Mouse (Mus musculus) midbrain, embryonic 10.5 days (tissue): ENCODE measurements around the gene Nap1l4. TPM values are rescaled to one million over a fixed set of nuclear protein-coding genes. Genes with fewer than 3 reads are reported as not detected.
"Not testable (repeated sequence)": the region's sequence is repeated elsewhere in the genome, so short reads cannot be mapped to it uniquely, and the experiment has no call there.

ENCODE experiments used
- DNase-seq: peaks from one replicate; pipeline ENCODE4 v3.0.0-alpha.2; 2017; ENCODE audit warnings: low spot score
- H3K27ac ChIP-seq: fragments of 300-500 bp; sonication (generic); replicated peaks from 2 replicates; pipeline ENCODE4 v1.5.1; 2016; ENCODE audit warnings: mild to moderate bottlenecking
- H3K27me3 ChIP-seq: fragments of 300-500 bp; sonication (generic); 2 replicates; pipeline ENCODE4 v1.6.1; 2016; ENCODE audit warnings: low read depth, mild to moderate bottlenecking; ENCODE audit not compliant: poor library complexity, severe bottlenecking
- H3K36me3 ChIP-seq: fragments of 300-500 bp; sonication (generic); 2 replicates; pipeline ENCODE4 v1.6.1; 2016; ENCODE audit warnings: mild to moderate bottlenecking, moderate library complexity
- H3K4me1 ChIP-seq: fragments of 300-500 bp; sonication (generic); 2 replicates; pipeline ENCODE4 v1.6.1; 2016
- H3K4me3 ChIP-seq: fragments of 300-500 bp; sonication (generic); 2 replicates; pipeline ENCODE4 v1.5.1; 2016; ENCODE audit warnings: mild to moderate bottlenecking, moderate library complexity
- H3K9me3 ChIP-seq: fragments of 300-500 bp; sonication (generic); replicated peaks from 2 replicates; pipeline ENCODE4 v1.6.1; 2016; ENCODE audit warnings: mild to moderate bottlenecking
- WGBS: fragments of 180-500 bp; shearing (Covaris S2); methylation state at CpG from one replicate; pipeline ENCODE4 v1.1.7; 2016; 5-methylcytosine and 5-hydroxymethylcytosine counted together
- polyA plus RNA-seq: library from polyadenylated mRNA; unstranded; fragments of >200 nt; fragmentation: Nextera tagmentation; extraction: Ambion mirVana; gene quantifications from 2 replicates; pipeline ENCODE4 v1.2.1, GENCODE M21; 2016

Gene Nap1l4
- polyA plus RNA-seq, 1 experiment from 2014 or later = 382 TPM

GRCm38 (mm10) chr7:143549588-143550220, 798 bp upstream of the Nap1l4 start:
- 36% methylated on average over 2 of the region's 2 CpGs for WGBS

GRCm38 (mm10) chr7:143548231-143548961, 510 bp downstream of the Nap1l4 start:
- Histone ChIP-seq H3K4me1 (peaks cover 43% of the 10 kb centered on the region), H3K27ac (peak overlapping the region; percentile 98), H3K4me3 (peak overlapping the region; percentile 92), H3K27me3 (no peaks in the 10 kb centered on the region), H3K9me3 (no peaks in the 10 kb centered on the region), H3K36me3 (peaks cover 31% of the 10 kb centered on the region)
- under 1% methylated on average over 62 of the region's 63 CpGs for WGBS
- DNase-seq = no peak

More at GRCm38 (mm10) chr7:143549588-143550220, 798 bp upstream of the Nap1l4 start:
- H3K4me1 ChIP-seq = peaks cover 40% of the 10 kb centered on the region
- H3K4me3 ChIP-seq = peak overlapping the region; percentile 92
- no peaks in the 10 kb centered on the region for H3K27me3 ChIP-seq
- peak overlapping the region; percentile 98 for H3K27ac ChIP-seq
- no peak for DNase-seq
- H3K9me3 ChIP-seq = no peaks in the 10 kb centered on the region
- H3K36me3 ChIP-seq = peaks cover 37% of the 10 kb centered on the region

DNA sequence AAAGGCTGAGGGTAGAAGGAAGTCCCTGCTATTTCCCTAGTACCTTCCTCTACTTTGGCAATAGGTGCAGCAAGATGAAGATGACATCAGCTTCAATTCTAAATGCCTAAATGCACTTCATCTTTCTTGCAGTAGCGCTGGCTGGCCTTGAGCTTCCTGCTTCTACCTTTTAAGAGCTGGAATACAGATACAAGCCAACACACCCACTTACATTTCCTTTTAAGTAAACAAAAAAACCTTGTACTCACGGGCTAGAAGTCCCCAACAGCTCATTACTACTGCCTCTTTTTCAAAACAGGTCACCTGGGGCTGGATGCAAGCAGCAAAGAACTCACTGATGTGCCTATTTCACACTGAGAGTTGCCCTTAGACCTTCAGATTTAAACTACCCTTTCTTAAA, 2.4 kb downstream of the Nap1l4 start:
- H3K4me1 ChIP-seq = peaks cover 46% of the 10 kb centered on the region
- H3K27ac ChIP-seq = no peak overlapping the region
- DNase-seq = no peak
- WGBS = 87% methylated on average over 2 of the region's 2 CpGs
- peak overlapping the region; percentile 92; the same call in 1 of the 2 replicates for H3K4me3 ChIP-seq
- no peaks in the 10 kb centered on the region for H3K9me3 ChIP-seq
- H3K27me3 ChIP-seq = no peaks in the 10 kb centered on the region
- H3K36me3 ChIP-seq = peaks cover 23% of the 10 kb centered on the region

GRCm38 (mm10) chr7:143544368-143544767, 4.5 kb downstream of the Nap1l4 start:
- Histone ChIP-seq H3K27me3 (no peaks in the 10 kb centered on the region), H3K9me3 (no peaks in the 10 kb centered on the region), H3K4me1 (peaks cover 36% of the 10 kb centered on the region), H3K4me3 (no peak overlapping the region), H3K27ac (no peak overlapping the region), H3K36me3 (peaks cover 41% of the 10 kb centered on the region)
- peak; percentile 38 for DNase-seq
- WGBS = 95% methylated on average over 2 of the region's 2 CpGs

DNA sequence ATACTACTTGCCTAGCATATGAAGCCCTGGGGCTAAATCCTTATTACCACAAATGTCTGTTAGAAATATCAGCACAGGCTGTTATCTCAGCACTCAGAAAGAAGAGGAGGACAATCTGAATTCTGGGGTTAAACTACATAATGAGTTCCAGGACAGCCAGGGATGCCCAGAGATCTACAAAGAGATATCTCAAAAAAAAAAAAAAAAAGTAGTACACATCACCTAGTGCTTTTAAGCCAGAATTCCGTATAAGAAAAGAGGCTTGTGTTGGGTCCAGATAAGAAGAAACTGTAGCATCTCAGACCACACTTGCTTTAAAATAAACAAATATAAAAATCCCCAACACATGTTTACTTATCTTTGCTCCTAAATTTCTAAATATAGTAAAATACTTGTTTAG, 10.2 kb downstream of the Nap1l4 start:
- Histone ChIP-seq H3K27me3 (no peaks in the 10 kb centered on the region), H3K36me3 (peaks cover 75% of the 10 kb centered on the region), H3K27ac (no peak overlapping the region), H3K4me3 (no peak overlapping the region), H3K4me1 (peaks cover 3% of the 10 kb centered on the region; the same call in 1 of the 2 replicates), H3K9me3 (no peaks in the 10 kb centered on the region)
- no peak for DNase-seq
- 94% methylated on average over 1 of the region's 1 CpGs for WGBS

DNA sequence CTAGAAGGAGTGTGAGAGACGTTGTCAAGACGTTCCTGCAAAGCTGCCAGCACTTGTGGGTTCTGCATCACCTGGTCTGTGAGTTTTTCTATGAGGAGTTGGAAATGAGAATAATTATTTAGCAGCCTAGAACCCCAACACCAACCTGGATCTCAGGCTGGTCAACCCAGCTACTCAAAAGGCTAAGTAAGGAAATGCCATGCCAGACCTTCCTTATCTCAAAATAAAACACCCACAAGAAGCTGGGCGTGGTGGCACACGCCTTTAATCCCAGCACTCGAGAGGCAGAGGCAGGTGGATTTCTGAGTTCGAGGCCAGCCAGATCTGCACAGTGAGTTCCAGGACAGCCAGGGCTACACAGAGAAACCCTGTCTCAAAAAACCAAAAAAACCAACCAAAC, 10.7 kb downstream of the Nap1l4 start:
- H3K36me3 ChIP-seq = peaks cover 79% of the 10 kb centered on the region
- DNase-seq, H3K9me3 ChIP-seq, H3K4me3 ChIP-seq, H3K27ac ChIP-seq, H3K27me3 ChIP-seq, H3K4me1 ChIP-seq: not testable (repeated sequence)
- WGBS = 95% methylated on average over 6 of the region's 6 CpGs

GRCm38 (mm10) chr7:143536251-143536650, 12.7 kb downstream of the Nap1l4 start:
- Histone ChIP-seq H3K36me3 (peaks cover 99% of the 10 kb centered on the region), H3K4me1 (no peaks in the 10 kb centered on the region), H3K4me3 (no peak overlapping the region), H3K9me3 (no peaks in the 10 kb centered on the region), H3K27me3 (no peaks in the 10 kb centered on the region), H3K27ac (no peak overlapping the region)
- WGBS = 91% methylated on average over 3 of the region's 3 CpGs
- DNase-seq = no peak

DNA sequence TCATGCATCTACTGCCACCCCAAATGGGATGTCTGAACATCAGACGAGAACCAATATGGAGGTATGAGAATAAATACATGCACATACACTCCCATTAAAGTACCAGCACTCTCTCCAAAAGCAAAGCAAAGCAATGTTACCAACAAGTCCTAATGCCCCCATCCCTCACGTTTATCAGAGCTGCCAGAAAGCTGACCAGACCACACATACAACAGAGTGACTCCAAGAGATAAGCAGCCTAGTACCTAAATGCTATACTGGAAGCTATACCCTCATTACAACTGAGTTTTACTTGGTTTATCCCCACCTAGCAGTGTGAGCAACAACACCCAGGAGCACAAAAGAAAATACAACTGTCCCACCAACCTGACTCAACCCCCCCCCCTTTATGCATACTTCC, 15.6 kb downstream of the Nap1l4 start:
- Histone ChIP-seq H3K9me3 (no peaks in the 10 kb centered on the region), H3K36me3 (peaks cover 100% of the 10 kb centered on the region), H3K27me3 (no peaks in the 10 kb centered on the region), H3K27ac (no peak overlapping the region), H3K4me3 (no peak overlapping the region), H3K4me1 (no peaks in the 10 kb centered on the region)
- no peak for DNase-seq
- 86% methylated on average over 2 of the region's 2 CpGs for WGBS

DNA sequence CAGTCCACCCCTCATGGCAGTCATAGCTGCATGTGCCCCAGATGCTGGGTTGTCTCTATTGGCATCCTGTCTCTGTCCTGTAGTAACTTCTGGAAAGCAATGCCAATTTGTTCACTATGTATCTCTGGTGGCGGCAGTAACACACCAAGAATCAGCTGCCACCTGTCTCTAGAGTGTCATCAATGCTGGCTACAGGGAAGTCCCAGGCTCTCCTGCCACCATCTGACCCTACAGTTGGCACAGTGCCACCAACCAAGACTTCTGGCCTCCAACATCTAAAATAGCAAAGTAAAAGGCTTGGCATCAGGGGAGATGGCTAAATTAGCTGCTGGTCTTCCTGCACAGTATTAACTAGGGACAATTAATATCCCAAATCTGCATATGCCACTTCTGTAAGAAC, 16.5 kb downstream of the Nap1l4 start:
- DNase-seq = no peak
- Histone ChIP-seq H3K27me3 (no peaks in the 10 kb centered on the region), H3K4me3 (no peak overlapping the region), H3K27ac (no peak overlapping the region), H3K9me3 (no peaks in the 10 kb centered on the region), H3K36me3 (peaks cover 100% of the 10 kb centered on the region), H3K4me1 (no peaks in the 10 kb centered on the region)
- WGBS = 97% methylated on average over 1 of the region's 1 CpGs

DNA sequence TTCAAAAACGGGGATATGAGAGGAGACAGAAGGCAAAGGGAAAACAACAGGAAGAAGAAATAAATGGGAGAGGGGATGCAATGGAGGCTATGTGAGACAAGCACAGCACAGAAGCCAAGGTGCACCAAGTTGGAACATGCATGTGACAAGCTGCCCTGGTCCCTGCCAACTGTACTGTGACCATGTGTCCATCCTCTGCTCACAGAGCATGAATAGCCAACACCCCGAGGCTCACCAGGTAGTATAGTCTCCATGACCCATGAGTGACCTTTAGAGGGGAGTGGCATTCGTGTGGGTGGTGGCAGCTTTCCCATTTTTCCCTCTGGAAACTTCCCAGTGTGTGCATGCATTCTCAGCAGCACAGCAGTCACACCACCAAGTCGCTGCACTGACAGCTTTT, 29.6 kb downstream of the Nap1l4 start:
- no peak for DNase-seq
- Histone ChIP-seq H3K27me3 (no peaks in the 10 kb centered on the region), H3K27ac (no peak overlapping the region), H3K4me1 (no peaks in the 10 kb centered on the region), H3K4me3 (no peak overlapping the region), H3K36me3 (peaks cover 100% of the 10 kb centered on the region), H3K9me3 (no peaks in the 10 kb centered on the region)
- 91% methylated on average over 4 of the region's 4 CpGs for WGBS

DNA sequence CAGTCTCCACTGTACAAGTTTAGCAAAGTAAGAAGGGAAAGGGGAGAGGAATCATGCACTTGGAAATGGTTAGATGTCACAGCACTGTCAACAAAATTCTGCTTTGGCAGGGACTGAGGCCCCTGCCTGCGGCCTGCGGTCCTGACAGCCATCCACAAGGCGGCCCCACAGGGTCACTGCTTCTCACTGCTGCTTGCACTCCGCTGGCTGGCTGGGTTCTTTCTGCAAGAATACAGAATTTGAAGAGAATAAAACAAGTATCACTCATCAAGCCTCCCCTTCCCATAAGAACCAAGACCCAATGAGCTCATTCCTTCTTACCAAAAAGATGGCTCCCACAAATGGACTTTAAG, 34.5 kb downstream of the Nap1l4 start:
- H3K27me3 ChIP-seq = no peaks in the 10 kb centered on the region
- no peaks in the 10 kb centered on the region for H3K4me1 ChIP-seq
- H3K9me3 ChIP-seq = no peaks in the 10 kb centered on the region
- no peak for DNase-seq
- 96% methylated on average over 4 of the region's 4 CpGs for WGBS
- H3K27ac ChIP-seq = no peak overlapping the region
- H3K36me3 ChIP-seq = peaks cover 75% of the 10 kb centered on the region
- no peak overlapping the region for H3K4me3 ChIP-seq

- H3K9me3 ChIP-seq = no peaks in the 10 kb centered on the region
- WGBS = 93% methylated on average over 10 of the region's 10 CpGs
These were observed 35.0 kb downstream of the Nap1l4 start for GRCm38 (mm10) chr7:143513763-143514415.

GRCm38 (mm10) chr7:143511335-143511712, 37.6 kb downstream of the Nap1l4 start:
- H3K9me3 ChIP-seq = no peaks in the 10 kb centered on the region
- no peaks in the 10 kb centered on the region for H3K27me3 ChIP-seq
- DNase-seq = no peak
- no peak overlapping the region for H3K4me3 ChIP-seq
- H3K27ac ChIP-seq = no peak overlapping the region; the same call in 1 of the 2 replicates
- peaks cover 45% of the 10 kb centered on the region for H3K36me3 ChIP-seq
- H3K4me1 ChIP-seq = no peaks in the 10 kb centered on the region

More at GRCm38 (mm10) chr7:143513763-143514415, 35.0 kb downstream of the Nap1l4 start:
- H3K36me3 ChIP-seq = peaks cover 70% of the 10 kb centered on the region
- H3K4me3 ChIP-seq = no peak overlapping the region
- DNase-seq = no peak
- H3K27ac ChIP-seq = no peak overlapping the region
- H3K27me3 ChIP-seq = no peaks in the 10 kb centered on the region
- no peaks in the 10 kb centered on the region for H3K4me1 ChIP-seq
